Mouse (Mus musculus): ENCODE results near the gene 5031439G07Rik.

The 5031439G07Rik gene

DNA sequence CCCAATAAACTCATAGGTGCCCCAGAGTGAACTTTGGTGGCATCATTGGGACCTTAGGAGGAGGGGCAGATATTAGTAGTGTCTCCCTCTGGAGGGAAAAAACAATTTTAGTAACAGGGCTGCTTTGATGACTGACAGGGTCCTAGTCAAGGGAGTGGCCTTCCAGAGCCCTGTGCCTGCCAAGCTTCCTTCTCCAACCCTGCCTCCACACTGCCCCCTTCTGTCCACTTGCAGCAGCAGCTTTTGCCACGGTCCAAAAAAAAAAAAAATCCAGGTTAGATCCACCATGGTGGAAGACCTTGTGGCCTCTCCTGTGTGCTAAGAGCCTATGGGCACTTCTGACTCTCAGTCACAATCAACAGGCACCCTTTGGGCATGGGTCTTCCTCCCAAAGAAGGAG is 7.6 kb upstream of the 5031439G07Rik start:
- in situ Hi-C loops (cut with MboI, MseI): loop anchor here (5.0 kb wide), 1 partner anchor 76 kb away; no protein-coding TSS in a partner anchor

DNA sequence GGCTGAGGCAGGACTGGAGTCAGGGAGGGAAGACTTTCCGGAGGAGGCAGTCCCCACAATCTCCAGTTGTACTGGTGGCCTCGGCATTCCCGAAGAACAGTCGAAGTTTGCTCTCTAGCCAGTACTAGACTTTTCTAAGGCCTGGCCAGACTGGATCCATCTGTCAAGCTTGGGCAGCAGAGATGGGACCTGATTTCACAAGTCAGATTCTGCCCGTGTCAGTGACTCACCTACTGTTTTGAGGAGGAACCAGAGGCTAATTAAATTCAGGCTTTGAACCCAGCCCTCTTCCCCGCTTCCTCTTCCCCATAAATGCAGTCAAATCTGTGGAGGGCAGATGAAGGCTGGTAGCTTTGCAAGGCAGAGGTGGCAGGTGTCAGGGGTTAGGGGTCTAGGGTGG is 6.7 kb upstream of the 5031439G07Rik start:
- in situ Hi-C loops (cut with MboI, MseI): loop anchor here (5.0 kb wide), 1 partner anchor 77 kb away; no protein-coding TSS in a partner anchor

DNA sequence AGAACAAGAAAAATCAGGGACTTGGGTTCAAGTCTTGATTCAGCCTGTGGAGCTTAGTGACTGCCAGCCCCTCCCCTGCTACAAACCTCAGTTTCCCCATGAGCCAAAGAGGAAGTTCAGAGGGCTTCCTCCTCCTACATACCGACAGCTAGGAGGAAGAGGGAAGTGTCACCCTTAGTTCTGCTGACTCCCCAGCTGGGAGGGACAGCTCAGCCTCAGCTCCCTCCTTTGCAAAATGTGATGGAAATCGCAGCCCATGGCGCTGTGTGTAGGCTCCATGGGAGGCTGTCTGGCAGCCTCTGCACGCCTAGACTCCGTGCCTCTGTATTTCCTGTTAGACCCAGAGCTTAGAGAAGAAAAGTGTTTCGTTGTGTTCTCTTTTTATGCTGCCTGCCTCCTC is 6.1 kb upstream of the 5031439G07Rik start:
- in situ Hi-C loops (cut with MboI, MseI): no loop called here

DNA sequence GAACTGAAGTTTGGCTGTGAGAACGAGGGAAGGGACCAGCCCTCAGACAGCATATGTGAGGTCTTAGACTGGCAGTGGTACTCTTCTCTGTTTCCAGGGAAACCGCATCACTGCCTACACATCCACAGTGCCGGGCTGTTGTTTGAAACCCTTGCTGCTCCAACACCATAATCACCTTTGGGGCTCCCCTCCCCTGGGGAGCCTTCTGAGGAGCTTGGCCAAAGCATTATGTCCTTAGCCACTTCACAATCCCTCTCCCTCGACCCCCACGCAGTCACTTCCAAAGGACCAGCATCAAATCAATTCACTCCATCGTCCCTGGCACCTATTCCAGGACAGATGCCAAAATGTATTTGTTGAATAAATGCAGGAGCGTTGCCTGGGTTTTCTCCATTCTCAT is 1.4 kb upstream of the 5031439G07Rik start:
- in situ Hi-C loops (cut with MboI, MseI): loop anchor here (5.0 kb wide), 1 partner anchor 67 kb away; the partner anchor contains the start of genes Gm29666 and Nup50

DNA sequence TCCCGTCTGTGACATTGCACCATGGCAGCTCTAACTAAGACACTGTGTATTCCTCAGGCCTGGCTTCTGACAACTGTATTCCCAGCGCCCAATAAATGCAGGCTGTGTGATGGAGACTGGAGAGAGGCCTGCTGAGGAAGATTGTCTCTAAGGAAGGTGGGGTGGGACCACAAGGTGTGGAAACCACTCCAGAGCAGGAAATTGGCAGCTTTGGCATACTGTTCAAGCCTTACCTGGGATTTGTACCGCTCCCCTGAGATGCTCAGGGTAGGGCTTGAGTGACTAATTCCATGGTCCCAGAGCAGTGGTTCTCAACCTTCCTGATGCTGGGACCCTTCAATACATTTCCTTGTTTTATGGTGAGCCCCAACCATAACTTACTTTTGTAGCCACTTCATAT is 747 bp upstream of the 5031439G07Rik start:
- in situ Hi-C loops (cut with MboI, MseI): loop anchor here (5.0 kb wide), 1 partner anchor 67 kb away; the partner anchor contains the start of genes Gm29666 and Nup50

DNA sequence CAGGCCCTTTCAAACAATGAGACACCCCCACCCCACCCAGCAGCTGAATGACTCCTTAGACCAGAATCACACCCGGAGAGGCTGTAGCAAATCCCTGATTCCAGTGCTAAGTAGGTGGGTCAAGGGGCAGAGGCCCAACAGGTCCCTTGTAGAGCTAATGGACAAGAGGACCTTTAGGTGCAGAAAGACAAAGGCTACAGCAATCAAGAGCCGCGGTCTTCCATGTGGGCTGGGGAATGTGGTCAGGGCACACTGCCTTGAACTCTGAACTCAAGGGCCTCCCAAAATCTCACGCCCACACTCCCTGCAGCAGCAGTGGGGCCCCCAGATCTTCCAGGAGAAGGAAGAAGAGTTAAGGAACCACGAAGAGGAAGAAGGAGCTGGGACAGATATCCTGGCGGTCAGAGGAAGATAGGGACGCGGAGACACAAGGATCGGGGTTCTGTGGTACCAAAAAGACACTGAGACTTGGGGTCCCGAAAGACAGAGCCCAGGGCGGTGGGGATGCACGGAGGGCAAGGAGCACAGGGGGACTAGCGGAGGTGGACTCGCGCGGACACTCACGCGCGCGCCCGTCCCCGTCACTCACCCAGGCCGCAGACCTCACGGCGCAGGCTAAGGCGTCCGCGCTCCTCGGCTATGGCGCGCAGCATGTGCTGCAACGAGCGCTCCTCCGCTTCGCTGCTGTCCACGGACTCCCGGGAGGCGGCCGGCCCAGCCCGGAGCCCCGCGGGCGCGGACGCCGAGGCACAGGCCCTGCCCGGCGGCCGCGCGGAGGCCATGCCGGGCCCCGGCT is 1.1 kb downstream of the 5031439G07Rik start:
- in situ Hi-C loops (cut with MboI, MseI): loop anchor here (5.0 kb wide), 1 partner anchor 65 kb away; the partner anchor contains the start of genes Gm29666 and Nup50

DNA sequence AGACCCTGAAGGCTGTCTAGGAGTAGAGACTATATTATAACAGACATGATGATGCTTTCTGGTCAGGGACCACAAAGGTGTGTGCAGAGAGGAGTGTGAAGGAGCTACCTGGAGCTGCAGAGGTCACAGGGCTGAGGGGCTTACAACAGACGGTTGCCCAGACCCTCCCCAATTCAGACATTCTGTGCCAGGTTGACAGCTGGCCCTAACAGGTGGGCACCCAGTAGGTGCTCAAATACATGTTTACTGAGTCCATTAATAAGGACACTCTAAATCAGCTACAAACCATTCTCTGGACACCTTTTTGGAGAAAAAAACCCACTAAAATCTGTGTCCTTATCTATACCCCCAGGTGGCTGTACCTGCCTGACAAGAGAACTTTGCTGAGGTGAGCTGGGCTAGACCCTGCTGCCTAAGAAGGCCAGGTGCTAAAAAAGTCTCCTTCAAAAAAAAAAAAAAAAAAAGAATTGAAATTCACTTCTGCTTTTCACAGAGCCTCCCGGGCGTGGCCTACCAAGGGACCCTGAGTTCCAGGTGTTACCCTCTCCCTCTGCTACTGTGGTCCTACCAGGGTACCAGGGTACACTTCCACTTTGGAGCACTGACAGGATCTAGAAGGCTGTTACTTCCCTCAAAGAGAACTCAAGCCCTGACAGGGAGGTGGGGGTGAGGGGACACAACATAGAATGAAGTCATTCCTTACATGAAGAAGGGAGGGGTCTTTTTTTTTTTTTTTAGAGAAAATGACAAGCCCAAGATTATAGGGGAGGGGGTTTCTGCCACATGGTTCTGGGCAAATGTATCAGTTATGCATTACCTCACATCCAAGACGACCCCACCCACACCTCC is 2.0 kb downstream of the 5031439G07Rik start:
- in situ Hi-C loops (cut with MboI, MseI): loop anchor here (5.0 kb wide), 1 partner anchor 64 kb away; the partner anchor contains the start of genes Gm29666 and Nup50

DNA sequence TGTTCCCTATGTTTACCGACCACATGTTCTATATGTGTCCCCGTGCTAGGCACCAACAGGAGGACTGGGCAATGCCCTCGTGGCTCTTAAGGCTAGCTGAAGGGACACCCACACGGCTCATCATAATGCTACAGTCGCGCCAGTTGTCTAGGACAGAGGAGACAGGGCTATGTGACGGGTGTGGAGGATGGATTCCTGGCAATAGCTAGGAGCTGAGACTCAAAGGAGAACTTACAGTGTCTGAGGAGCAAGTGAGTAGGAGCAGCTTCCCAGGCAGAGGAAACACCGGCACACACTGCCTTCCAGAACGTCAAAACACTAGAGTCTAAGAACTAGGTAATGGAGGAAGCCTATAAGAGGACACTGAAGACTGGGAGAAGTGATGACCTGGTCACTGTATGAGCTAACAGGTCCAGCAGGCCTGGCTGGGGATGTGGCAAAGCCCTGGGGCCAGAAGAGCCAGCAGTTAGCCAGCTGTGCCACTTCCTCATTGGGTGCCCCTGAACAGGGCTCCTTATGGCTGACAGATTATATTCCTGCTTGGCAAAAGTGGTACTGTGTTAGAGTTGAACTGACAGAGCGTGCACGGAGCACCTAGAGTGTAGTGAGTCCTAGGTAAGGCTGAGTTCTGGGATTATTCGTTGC is 2.7 kb downstream of the 5031439G07Rik start:
- in situ Hi-C loops (cut with MboI, MseI): loop anchor here (5.0 kb wide), 1 partner anchor 63 kb away; the partner anchor contains the start of genes Gm29666 and Nup50

DNA sequence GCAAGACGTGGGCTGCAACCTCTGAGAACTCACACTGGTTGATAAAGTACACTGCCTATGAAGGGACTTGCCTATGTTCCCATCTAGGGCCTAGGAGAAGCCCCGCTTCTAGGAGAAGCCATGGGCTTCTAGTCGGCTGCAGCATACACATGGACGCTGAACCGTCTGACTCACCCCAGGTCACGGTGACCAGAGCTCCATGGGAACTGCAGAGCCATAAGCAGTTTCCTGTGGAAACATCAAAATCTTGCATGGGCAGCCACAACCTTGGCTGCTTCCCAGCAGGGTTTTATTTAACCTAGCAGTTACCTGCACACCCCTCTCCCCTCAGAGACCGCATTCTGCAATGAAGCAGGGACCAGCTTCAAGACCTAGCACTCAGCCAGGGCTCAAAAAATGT is 4.6 kb downstream of the 5031439G07Rik start:
- in situ Hi-C loops (cut with MboI, MseI): no loop called here

DNA sequence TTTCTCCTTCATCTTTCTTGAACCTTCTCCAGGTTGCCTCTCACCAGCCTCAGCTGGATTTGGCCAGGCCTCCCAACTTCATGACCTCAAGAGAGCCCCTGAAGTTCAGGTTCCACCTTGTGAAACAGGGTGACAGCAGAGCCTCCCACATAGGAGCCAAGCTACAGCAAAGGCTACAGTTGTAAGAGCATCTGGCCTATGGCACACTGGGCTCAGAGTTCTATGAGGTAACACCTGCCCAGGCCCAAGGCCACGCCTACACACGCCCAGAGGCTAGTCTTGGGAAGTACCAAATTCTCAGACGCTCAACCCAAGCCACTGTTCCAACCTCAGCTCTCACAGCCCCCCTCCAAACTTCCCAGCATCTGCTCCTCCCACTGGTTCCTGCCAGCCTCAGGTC is 5.5 kb downstream of the 5031439G07Rik start:
- in situ Hi-C loops (cut with MboI, MseI): no loop called here

DNA sequence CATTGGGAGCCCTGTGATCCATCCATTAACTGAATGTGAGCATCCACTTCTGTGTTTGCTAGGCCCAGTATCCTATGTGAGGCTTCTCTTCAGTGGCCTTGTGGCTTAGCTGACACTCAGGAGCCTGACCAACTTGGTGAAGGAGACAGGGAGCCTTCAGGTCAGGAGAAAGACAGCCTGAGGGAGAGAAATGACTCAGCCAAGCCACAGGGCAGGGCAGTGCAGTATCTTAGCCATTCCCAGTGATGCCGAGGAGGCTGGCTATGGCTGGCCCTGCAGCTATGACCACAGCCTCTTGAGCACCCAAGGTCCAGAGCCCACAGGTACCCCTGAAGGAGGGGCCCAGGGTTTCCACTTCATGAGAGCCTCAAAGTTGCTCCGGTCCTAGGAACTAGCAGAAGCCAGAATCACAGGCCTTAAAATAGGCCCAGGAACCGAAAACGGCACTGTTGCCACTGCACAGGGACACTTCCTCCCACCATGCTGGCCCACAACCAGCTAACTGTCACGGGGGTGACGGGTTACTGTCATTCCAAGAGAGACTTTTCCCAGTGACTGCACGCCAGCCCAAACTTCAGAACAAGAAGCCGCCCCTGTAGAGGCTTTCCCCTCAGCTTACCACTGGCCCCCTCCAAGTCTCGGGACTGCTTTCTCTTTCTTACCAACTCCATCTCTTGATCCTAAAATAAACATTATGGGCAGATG is 6.6 kb downstream of the 5031439G07Rik start:
- in situ Hi-C loops (cut with MboI, MseI): no loop called here

DNA sequence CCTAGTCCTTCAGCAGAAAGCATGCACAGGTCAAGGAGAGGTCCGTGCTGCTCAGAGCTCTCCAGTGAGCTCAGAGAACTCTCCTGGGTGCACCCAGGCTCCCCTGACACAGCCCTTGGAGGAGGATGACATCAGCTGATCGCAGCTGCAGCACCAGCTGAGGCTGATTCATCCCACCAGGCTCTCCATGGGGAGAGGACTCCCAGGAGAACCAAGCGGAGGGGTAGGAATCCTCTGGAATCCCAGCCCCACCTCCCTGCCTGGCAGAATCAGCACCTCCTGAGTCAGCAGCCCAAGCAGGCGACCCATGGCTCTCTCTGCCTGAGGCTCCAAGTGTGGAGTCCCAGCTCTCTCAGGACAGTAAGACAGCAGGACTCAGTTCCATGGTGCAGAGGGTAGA is 12.6 kb downstream of the 5031439G07Rik start:
- in situ Hi-C loops (cut with MboI, MseI): no loop called here

DNA sequence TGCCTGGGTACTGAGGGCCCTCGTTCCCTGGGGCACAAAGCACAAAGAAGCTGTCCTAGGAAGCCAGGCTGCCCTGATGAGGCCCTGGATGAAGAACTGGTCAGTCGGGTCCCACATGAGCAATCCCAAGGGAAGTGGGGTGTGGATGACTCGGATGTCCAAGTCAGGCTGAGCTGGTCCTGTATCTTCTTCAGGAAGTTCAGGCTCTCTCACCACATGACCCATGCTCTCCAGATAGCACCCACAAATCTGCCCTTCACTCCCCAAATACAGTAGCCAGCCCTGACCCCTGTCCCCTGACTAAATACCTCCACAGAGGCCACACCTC is 14.8 kb downstream of the 5031439G07Rik start:
- in situ Hi-C loops (cut with MboI, MseI): no loop called here

DNA sequence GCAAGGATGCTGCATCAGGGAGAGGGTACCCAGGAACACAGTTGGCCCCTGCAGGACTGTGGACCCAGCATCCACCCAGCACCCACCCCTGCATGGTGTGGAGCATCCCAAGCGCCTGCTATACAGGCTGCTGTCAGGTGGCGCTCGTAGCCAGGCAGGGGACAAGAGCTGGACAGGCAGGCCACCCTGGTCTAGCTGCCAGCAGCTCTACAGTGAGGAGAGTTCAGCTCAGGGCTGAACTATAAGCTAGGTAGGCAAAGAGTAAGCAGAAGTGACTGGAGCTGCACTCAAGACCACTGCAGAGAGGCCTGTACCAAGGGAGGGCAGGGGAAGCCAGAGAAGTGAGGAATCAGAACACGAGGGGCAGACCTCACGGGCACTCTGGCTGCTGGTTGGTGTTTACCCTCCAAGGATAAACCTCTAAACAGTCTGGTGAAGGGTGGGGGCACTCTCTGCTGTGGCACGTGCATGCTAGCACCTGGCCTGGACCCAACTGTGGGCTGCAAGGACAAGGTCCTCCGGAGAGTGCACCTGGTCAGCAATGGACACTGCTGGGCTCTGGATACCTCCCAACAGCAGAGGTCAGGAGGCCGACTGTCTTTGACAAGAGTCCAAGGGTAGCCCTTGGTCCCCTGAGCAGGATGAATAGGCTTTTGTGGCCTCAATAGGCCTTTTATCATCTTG is 15.3 kb downstream of the 5031439G07Rik start:
- in situ Hi-C loops (cut with MboI, MseI): no loop called here

DNA sequence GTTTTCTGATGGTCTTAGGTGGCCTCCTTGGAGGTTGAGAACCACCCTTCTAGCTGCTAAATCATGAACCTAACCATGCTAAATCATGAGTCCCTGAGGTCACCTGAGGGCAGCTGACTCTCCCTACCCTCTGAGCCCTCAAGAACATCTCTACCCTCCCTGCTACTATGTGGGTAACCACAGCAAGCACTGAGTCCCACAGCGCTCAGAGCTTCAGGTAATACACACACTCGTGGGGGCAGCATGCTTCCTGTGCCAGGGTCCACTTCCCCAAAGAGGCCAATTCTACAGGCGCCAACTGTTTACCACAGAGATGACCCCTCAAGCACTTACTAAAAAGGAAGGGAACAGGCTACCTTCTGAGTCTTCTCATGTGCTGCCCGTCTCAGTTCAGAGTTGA is 19.8 kb downstream of the 5031439G07Rik start:
- in situ Hi-C loops (cut with MboI, MseI): loop anchor here (10.0 kb wide), 1 partner anchor 256 kb away; no protein-coding TSS in a partner anchor

DNA sequence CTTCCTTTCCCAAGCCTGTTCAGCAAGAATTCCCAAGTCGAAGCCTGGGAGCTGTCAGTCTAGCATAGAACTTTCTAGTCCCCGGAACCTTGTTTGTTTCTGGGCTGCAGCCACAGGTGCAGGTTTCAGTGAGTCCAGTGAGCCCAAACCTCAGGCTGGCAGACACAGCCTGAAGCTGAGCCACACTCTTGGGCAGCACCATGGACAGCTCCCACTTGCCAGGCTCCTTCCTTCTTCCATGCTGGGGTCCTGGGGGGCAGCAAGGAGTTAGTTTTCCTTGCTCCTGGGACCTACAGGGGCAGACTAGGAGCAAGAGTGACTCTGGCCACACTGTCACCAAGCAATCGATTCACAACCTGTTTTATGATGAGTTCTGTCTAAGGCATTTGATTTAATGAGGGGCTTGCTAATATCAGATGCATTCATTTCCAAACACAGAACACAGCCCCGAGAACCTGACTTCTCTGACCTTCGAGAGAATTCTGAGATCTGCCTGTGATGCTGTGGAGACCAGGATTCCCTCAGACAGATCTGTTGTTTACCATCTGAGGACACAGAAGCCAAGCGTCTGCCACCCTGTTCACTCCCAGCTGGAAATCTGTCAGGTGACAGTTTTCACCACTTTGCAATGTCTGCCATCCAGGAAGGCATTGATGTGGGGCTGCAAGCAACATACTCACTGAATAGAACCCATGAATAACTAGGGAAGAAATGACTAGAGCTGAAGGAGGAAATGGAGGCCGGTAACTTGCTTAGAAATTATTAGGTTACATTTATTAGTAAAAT is 22.6 kb downstream of the 5031439G07Rik start:
- in situ Hi-C loops (cut with MboI, MseI): loop anchor here (10.0 kb wide), 1 partner anchor 259 kb away; no protein-coding TSS in a partner anchor

DNA sequence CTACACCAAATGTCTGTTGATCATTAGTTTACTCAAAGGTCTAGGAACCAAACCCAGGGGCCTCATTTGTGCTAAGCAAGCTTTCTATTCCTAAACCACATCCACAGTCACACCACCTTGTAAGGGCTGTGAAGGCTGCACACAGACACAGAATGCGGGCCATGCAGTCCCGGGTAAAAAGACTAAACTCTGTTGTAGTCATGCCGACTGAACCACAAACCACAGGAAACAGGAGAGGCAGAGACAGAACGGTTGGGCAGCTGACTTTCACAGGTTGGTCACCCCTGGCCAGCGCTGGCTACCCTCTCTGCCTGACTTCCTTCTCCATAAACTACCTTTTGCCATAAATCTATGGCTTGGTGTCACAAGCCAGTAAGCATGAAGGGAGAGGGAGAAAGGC is 23.6 kb downstream of the 5031439G07Rik start:
- in situ Hi-C loops (cut with MboI, MseI): loop anchor here (10.0 kb wide), 1 partner anchor 260 kb away; no protein-coding TSS in a partner anchor

DNA sequence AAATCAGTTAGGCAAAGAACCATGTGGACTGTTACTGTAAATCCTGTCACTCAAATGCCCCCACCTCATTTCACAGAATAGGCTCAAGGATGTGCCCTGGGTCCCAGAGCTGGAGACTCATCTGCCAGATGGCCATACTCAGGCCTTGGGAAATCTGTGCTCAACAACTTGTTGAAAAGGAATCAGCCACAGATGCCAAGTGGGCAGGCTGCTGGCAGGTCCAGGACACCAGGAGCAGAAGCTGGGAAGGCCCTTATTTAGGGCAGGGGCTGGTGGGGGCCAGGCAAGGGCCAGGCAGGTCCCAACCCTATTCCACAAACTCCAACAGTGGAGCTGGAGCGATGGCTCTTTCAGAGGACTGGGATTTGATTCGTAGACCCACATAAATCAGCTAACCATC is 25.8 kb downstream of the 5031439G07Rik start:
- in situ Hi-C loops (cut with MboI, MseI): loop anchor here (10.0 kb wide), 1 partner anchor 262 kb away; no protein-coding TSS in a partner anchor

DNA sequence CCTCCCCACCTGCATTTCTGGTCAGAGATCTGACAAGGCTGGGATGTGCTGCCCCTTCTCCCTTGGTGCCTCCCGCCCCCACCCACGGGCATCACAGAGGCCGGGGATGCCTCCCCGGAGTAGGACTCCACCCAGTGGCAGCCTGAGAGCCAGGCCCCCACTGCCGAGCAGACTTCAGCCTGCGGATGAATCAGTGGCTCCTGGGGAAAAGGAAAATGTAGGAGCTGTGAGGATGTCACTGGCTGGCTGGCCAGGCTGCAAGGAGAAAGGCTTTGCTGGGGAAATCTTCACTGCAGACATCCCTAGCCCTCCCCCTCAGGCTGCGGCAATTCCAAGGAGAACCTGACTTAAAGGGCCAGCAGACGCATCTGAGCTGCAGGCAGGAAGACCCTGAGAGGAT is 27.7 kb downstream of the 5031439G07Rik start:
- in situ Hi-C loops (cut with MboI, MseI): loop anchor here (10.0 kb wide), 1 partner anchor 264 kb away; no protein-coding TSS in a partner anchor

Data from T-helper 2 cell (primary cell).